ENCODE assay signal across 17 mouse cellular contexts in the genomic region with DNA sequence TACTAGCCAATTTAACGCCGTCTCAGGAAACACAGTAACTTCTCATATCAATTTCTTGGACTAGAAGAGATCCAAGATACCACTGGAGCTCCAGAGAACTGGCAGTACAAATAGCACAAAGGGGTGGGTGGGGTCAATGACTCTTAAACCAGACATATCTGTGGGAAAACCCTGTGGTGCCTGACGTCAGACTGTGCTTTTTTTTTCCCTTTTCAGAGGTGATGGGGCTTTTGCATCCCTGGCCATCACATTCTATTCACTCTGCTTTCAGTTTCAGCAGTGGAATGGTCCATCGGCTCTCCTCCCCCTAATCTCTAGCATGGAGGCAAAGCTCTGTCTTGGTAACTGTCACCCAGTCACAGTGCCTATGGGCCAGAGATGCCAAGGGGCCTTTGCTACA.
"Had no signal": no experiment of that assay in that cellular context is flagged by ENCODE, and none has a peak within 500 bp of the region (broad histone marks: within the 10 kb centered on the region; RNA-seq: fewer than 3 reads in every experiment).

No protein-coding gene starts in this region.

- H3K9me3 ChIP-seq: neural tube, embryonic 12.5 days; neural tube, embryonic 13.5 days; neural tube, embryonic 15.5 days; stomach, embryonic 15.5 days had no signal

- DNase-seq: retina, postnatal 1 day; right cerebral cortex, adult 18-20 months; right cerebral cortex, postnatal 14 days; right cerebral cortex, postnatal 25 days; right cerebral cortex, postnatal 4 days; spleen, adult 18-20 months; thymus, adult 18-20 months; thymus, adult 2 months; thymus, postnatal 14 days; thymus, postnatal 25 days; thymus, postnatal 36 days; thymus, postnatal 4 days had no signal

- H3K36me3 ChIP-seq: neural tube, embryonic 12.5 days; neural tube, embryonic 15.5 days; stomach, embryonic 15.5 days had no signal

- H3K27ac ChIP-seq: neural tube, embryonic 12.5 days; neural tube, embryonic 13.5 days; neural tube, embryonic 15.5 days; stomach, embryonic 15.5 days; stomach, postnatal 0 days had no signal

- H3K4me2 ChIP-seq: neural tube, embryonic 12.5 days; neural tube, embryonic 13.5 days; neural tube, embryonic 15.5 days; stomach, embryonic 15.5 days had no signal

- H3K4me3 ChIP-seq: neural tube, embryonic 12.5 days; neural tube, embryonic 13.5 days; neural tube, embryonic 15.5 days; stomach, embryonic 15.5 days had no signal

- H3K4me1 ChIP-seq: neural tube, embryonic 12.5 days; neural tube, embryonic 13.5 days; neural tube, embryonic 15.5 days; stomach, embryonic 15.5 days had no signal

- H3K27me3 ChIP-seq: neural tube, embryonic 13.5 days; neural tube, embryonic 15.5 days; stomach, embryonic 15.5 days had no signal

- H3K9ac ChIP-seq: neural tube, embryonic 12.5 days; neural tube, embryonic 13.5 days; neural tube, embryonic 15.5 days; stomach, embryonic 15.5 days had no signal
